Comparison of ENCODE assay signal across 22 mouse cellular contexts in genomic region chr10:9696543-9697141, GRCm38 (mm10). TPM values are rescaled to one million over a fixed set of nuclear protein-coding genes. Genes with fewer than 3 reads are reported as not detected.
A peak's percentile ranks its signal among the peaks of the same experiment; 100 is the strongest.
DNase-seq lines count a peak whose midpoint lies in the region; ATAC-seq lines count a peak whose summit lies in the region.
"Had no signal": no experiment of that assay in that cellular context is flagged by ENCODE, and none has a peak within 500 bp of the region (broad histone marks: within the 10 kb centered on the region; RNA-seq: fewer than 3 reads in every experiment).

No protein-coding gene starts in this region.

- peaks cover 32% of the 10 kb centered on the region for H3K27me3 ChIP-seq in kidney, embryonic 15.5 days
- no peaks in the 10 kb centered on the region for H3K27me3 ChIP-seq in forebrain, embryonic 14.5 days (replicated peaks; ENCODE audit: control insufficient read depth, insufficient read depth, low read length)
- H3K27me3 ChIP-seq: heart, embryonic 15.5 days; limb, embryonic 15.5 days; stomach, embryonic 15.5 days had no signal

- H3K4me3 ChIP-seq in kidney, embryonic 15.5 days (replicated peaks) = no peak overlapping the region
- H3K4me3 ChIP-seq in forebrain, embryonic 14.5 days (ENCODE audit: low read depth, low read length) = no peak overlapping the region
- H3K4me3 ChIP-seq: heart, adult 2 months; heart, embryonic 15.5 days; limb, embryonic 15.5 days; stomach, embryonic 15.5 days had no signal

- H3K4me2 ChIP-seq in kidney, embryonic 15.5 days = no peak overlapping the region
- no peak overlapping the region for H3K4me2 ChIP-seq in forebrain, embryonic 14.5 days (ENCODE audit: low read length)
- H3K4me2 ChIP-seq: heart, embryonic 15.5 days; limb, embryonic 15.5 days; midbrain, embryonic 11.5 days; stomach, embryonic 15.5 days had no signal

- no peak overlapping the region for H3K27ac ChIP-seq in kidney, embryonic 15.5 days
- H3K27ac ChIP-seq in forebrain, embryonic 14.5 days (ENCODE audit: low read depth, low read length) = no peak overlapping the region
- H3K27ac ChIP-seq: heart, adult 2 months; heart, embryonic 15.5 days; limb, embryonic 15.5 days; stomach, embryonic 15.5 days had no signal

- H3K9me3 ChIP-seq in kidney, embryonic 15.5 days (replicated peaks) = no peaks in the 10 kb centered on the region
- H3K9me3 ChIP-seq in forebrain, embryonic 14.5 days (replicated peaks; ENCODE audit: control insufficient read depth, low read length) = no peaks in the 10 kb centered on the region
- H3K9me3 ChIP-seq: heart, embryonic 15.5 days; limb, embryonic 15.5 days; stomach, embryonic 15.5 days had no signal

- H3K9ac ChIP-seq in kidney, embryonic 15.5 days = no peak overlapping the region
- H3K9ac ChIP-seq in forebrain, embryonic 14.5 days (ENCODE audit: low read length) = no peak overlapping the region
- H3K9ac ChIP-seq: heart, embryonic 15.5 days; limb, embryonic 15.5 days; stomach, embryonic 15.5 days had no signal

- H3K4me1 ChIP-seq in kidney, embryonic 15.5 days = no peaks in the 10 kb centered on the region
- H3K4me1 ChIP-seq in forebrain, embryonic 14.5 days (ENCODE audit: control insufficient read depth, insufficient read depth, low read length) = no peaks in the 10 kb centered on the region
- H3K4me1 ChIP-seq: heart, embryonic 15.5 days; limb, embryonic 15.5 days; stomach, embryonic 15.5 days had no signal

- 17% methylated on average over 6 of the region's 6 CpGs for WGBS in kidney, embryonic 15.5 days
- 3% methylated on average over 6 of the region's 6 CpGs for WGBS in forebrain, embryonic 14.5 days

- DNase-seq in embryo, embryonic 10.5 days (ENCODE audit: low spot score) = peak; percentile 47
- DNase-seq in embryo, embryonic 10 days (ENCODE audit: low spot score) = no peak
- DNase-seq in kidney, postnatal 14 days = no peak
- DNase-seq in forebrain, embryonic 14.5 days (ENCODE audit: low spot score) = peak; percentile 54
- DNase-seq in retina, postnatal 1 day = peak; percentile 36
- no peak for DNase-seq in thymus, postnatal 10 days (ENCODE audit: low spot score in 2 of 2)
- no peak for DNase-seq in right cerebral cortex, postnatal 14 days
- DNase-seq: adrenal gland, postnatal 25 days; cerebellum, adult 9-10 months; gastrocnemius, postnatal 10 days; heart, adult 2 months; kidney, adult 11 months; layer of hippocampus, postnatal 36 days; lung, adult 18-20 months; lung, postnatal 4 days; thymus, adult 2 months had no signal

- H3K36me3 ChIP-seq in kidney, embryonic 15.5 days = no peaks in the 10 kb centered on the region
- H3K36me3 ChIP-seq in forebrain, embryonic 14.5 days (ENCODE audit: control insufficient read depth, insufficient read depth, low read length) = no peaks in the 10 kb centered on the region
- H3K36me3 ChIP-seq: heart, embryonic 15.5 days; limb, embryonic 15.5 days; stomach, embryonic 15.5 days had no signal

- peak; percentile 66; the same call in 1 of the 2 replicates for ATAC-seq in kidney, embryonic 15.5 days (replicated peaks; ENCODE audit: low FRiP score)
- peak; percentile 71 for ATAC-seq in forebrain, embryonic 14.5 days
- ATAC-seq: CD4-positive, CD25-positive, alpha-beta regulatory T cell, adult 4 months had no signal

RNA-seq across cellular contexts. Expression of gene Samd5, which starts 21.6 kb away (rescaled TPM):
- polyA plus RNA-seq in kidney, embryonic 15.5 days (2015; fragmentation: Nextera tagmentation; extraction: Ambion mirVana) = 3.2 and 4.1 TPM in 2 replicates
- polyA plus RNA-seq in forebrain, embryonic 14.5 days (2014; fragmentation: Nextera tagmentation; extraction: Ambion mirVana) = 2.5 and 3.8 TPM in 2 replicates
- polyA plus RNA-seq: CD4-positive, CD25-positive, alpha-beta regulatory T cell, adult 4 months had no signal

Comparison
In these comparisons a context has a peak if more than half of its experiments do, and no peak if none do; other contexts are left out.
1. DNase-seq: peak in embryo, embryonic 10.5 days (single experiment), forebrain, embryonic 14.5 days (single experiment) and retina, postnatal 1 day (single experiment); none in embryo, embryonic 10 days (single experiment), kidney, postnatal 14 days (single experiment), thymus, postnatal 10 days (0 of 2) and right cerebral cortex, postnatal 14 days (single experiment).